Mouse (Mus musculus) granulocyte monocyte progenitor cell, adult 5-6 weeks (primary cell): ENCODE data around the gene Bcl2l12. TPM values are rescaled to one million over a fixed set of nuclear protein-coding genes. Genes with fewer than 3 reads are reported as not detected.

ENCODE experiments used
- ATAC-seq: replicated peaks from 2 replicates; pipeline ENCODE4 v1.8.0; 2016; ENCODE audit warnings: mild to moderate bottlenecking, moderate TSS enrichment, inconsistent platforms; ENCODE audit not compliant: poor library complexity, severe bottlenecking
- total RNA-seq, 2 experiments: library from RNA; stranded (forward) in 1 of 2; stranded (reverse) in 1 of 2; fragments of 200-712, 200-1000 nt in 1 of 2; fragments of >200 nt in 1 of 2; fragmentation: Nextera tagmentation in 1 of 2; gene quantifications; 2 replicates each; pipeline ENCODE4 v1.2.3; 2014 to 2017

Bcl2l12 gene
- total RNA-seq, 2 experiments from 2014 or later, result 19.4 to 32.9 TPM

DNA sequence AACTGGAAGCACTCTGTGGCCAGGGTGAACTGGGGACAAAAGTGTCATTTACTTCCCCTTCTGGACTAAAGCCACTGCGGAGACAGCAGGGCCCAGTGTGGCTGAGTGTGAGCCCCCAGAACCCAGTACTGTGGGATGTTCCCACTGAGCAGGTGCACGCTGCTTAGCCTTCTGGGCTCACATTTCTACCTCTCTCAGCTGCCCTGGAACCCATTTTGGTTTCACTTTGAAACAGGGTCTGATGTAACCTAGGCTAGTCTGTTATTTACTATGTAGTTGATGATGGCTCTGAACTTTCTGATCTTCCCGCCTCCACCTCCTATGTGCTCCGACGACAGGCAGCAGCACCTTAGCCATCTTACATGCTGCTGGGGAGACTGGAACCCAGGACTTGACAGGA lies 35.7 kb downstream of the Bcl2l12 start:
- ATAC-seq, result peak; percentile 63

DNA sequence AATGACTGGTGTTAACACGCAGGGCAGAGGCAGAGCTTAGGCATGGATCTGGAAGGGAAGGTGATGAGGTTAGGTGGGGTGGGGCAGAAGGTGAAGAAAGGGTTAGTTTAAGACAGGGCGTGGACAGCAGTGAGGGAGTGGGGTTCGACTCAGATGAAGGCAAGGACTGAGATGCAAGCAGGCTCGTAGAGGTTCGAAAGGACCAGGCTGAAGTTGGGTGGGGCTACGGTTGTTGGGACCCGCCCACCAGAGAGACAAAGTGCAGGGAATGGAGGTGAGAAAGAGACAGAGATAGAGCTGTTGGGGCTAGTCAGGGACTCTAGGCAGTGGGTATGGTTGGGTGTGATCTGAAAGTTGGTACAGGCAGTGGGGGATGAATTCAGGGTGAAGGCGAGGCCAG lies 36.2 kb downstream of the Bcl2l12 start:
- no peak for ATAC-seq

DNA sequence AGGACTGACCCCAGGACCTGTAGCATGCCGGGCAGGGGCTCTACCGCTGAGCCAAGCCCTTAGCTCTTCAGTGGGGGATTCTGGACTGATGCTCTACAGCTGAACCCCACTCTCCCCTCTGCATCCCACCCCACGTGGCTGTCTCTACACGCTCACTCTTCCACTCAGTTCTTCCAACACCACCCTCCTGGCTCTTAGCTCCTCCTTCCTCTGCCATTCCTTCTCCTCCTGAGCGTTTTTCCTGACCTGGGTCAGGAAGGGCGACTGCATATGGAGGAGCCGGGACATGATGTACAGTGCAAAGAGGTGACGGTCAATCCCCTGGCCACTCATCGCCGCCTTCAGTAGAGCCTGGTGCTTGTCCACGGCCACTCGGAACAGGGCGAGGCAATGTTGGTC lies 38.0 kb downstream of the Bcl2l12 start:
- ATAC-seq, result no peak

DNA sequence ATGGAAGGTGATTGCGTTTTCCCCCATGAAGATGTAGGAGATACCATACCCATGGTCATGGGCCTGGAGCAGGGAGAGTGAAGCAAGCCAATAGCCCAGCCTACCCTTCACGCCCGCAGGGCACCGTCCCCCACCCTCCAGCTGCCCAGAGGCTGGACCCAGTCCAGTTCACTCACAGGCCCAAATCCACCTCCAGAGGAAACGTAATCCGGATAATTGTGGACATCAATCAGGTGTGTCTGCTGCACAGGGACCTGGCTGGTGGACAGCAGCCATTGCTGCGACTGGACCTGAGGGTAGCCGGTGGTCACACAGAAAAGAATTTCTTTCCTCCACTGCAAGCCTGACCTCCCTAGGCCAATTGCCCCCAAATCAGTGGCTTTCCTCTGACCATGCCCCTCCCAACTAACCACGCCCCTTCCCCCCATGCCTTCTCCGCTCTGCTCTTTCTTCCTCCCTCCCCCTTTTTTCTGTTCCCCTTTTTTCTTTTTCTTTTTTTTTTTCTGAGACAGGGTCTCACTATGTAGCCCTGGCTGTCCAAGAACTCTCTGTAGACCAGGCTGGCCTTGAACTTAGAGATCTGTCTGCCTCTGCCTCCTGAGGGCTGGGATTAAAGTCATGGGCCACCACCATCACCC lies 38.5 kb downstream of the Bcl2l12 start:
- ATAC-seq, result peak; percentile 58

DNA sequence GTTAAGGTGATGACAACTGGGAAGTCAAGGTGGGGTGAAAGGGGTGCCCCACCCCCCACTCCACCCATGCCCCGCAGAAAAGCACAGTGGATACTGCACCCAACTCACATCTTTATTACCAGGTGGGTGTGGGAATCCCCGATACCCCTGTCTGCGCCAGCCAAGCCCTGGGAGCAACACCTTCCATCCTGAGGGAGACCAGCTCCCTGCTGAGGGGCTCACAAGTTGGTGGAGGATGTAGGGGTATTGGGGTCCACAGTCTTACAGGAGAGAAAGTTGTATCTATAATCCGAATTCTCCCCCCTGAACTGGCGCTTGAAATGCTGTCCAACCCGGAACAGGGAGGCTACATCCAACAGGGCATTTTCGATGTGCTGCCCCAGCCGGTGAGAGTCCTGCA lies 39.2 kb downstream of the Bcl2l12 start:
- no peak for ATAC-seq

DNA sequence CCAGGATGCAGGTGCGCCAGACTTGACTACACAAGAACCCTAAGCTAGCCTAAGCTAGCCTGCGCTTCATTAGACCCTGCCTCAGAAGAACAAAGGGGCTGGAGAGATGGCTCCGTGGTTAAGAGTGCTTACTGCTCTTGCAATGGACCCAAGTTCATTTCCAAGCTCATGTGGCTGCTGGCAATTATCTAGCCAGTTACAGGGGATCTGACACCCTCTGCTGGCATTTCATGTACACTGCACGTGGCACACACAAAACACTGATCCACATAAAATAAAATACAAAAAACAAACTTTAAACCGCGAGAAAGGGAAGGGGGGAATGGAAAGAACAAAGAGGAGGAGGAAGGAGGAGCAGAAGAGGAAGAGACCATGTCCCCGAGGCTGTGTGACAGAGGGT lies 40.3 kb downstream of the Bcl2l12 start:
- ATAC-seq, result peak; percentile 34; the same call in 1 of the 2 replicates

DNA sequence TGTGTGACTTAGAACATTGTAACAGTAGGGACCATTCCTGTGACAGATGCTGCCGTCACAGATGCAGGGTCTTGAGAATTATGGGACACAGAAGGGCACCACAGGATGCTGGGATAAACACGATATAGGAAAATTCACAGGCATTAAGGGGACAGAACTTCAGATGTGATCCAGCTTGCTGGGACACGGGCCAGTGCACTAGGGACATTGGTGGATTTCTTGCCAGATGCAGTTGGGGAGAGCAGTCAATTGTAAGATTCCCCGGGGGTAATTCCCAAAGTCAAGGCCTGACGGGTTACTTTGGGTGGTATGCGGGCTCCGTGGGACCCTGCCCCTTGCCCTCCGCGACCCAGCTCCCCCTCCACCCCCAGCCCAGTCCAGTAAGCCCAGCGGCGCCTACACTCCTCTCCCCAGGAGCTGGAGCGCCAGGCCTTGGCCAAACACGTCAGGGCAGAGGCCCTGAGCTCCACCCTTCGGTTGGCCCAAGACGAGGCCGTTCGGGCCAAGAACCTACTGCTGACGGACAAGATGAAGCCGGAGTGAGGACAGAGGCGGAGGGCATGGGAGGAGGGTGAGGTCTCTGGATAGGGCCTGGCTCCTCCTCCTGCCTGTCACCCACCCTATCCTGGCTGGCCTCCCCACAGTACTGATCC lies 41.2 kb downstream of the Bcl2l12 start:
- no peak for ATAC-seq

DNA sequence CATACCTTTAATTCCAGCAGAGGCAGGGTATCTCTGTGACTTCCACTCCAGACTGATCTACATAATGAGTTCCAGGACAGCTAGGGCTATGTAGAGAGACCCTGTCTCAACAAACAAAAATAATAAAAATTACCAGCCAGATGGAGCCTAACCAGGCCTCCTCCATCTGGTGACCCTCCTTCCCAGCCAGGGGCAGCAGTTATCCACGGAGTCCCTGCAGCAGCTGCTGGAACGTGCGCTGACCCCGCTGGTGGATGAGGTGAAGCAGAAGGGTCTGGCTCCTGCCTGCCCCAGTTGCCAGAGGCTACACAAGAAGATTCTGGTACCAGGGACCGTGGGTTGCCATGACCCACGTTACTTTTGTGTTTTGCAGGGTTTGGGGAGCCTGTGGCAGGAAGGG lies 42.2 kb downstream of the Bcl2l12 start:
- ATAC-seq, result no peak

DNA sequence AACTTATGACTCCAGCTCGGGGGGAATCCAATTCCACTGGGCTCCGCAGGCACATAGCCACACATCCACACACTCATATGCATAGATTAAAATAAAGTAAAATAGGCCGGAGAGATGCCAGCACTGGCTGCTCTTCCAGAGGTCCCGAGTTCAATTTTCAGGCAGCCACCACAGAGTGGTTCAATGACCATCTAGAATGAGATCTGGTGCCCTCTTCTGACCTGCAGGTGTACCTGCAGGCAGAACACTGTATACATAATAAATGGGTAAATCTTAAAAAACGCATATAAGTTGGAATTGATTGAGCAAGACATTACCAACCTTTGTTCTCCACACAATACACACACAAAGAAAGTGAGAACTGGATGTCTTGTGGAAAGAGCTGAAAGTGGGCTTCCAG lies 42.9 kb downstream of the Bcl2l12 start:
- ATAC-seq, result peak; percentile 10; the same call in 1 of the 2 replicates

DNA sequence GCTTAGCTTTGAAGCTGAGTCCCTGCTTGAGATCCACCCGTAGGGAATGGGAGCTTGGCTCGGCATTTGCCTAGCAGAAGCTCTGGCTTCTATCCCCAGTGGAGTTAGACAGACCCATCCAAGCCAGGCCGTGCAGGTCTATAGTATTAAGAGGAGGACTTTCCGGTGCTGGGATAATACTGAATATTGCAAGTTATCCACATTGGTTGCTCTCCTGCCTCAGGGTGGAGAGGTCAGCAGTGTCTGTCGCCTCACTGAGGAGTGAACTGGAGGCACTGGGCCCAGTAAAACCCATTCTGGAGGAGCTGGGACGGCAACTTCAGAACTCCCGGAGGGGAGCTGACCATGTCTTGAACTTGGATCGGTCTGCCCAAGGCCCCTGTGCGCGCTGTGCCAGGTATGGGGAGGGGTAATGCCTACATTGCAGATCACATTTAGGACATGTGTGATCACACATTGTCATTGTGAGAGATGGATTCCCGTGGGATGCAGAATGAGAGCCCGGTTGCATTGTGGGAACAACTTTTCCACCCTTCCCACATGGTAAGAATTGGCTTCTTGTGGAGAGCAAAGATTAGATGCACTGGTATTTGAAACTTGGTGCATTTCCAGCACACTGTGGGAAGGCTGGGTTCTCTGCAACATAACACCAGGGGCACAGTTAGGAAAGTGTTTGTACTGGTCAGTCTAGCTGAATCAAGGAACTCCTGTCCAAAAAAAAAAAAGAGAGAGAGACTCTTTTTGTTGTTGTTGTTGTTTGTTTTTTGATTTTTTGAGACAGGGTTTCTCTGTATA lies 44.2 kb downstream of the Bcl2l12 start:
- no peak for ATAC-seq

DNA sequence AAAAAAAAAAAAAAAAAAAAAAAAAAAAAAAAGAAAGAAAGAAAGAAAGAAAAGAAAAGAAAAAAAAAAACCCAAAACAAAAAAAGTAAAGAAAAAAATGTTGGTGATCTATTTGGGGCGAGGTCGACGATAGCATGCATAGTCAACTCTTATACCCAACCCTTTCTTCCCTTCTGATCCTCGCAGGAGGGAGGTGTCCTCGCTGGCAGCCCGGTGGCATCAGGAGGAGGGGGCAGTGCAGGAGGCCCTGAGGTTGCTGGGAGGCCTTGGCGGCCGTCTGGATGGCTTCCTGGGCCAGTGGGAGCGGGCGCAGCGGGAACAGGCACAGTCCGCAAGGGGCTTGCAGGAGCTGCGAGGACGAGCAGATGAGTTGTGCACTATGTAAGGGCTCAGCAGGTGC lies 45.0 kb downstream of the Bcl2l12 start:
- ATAC-seq, result no peak

DNA sequence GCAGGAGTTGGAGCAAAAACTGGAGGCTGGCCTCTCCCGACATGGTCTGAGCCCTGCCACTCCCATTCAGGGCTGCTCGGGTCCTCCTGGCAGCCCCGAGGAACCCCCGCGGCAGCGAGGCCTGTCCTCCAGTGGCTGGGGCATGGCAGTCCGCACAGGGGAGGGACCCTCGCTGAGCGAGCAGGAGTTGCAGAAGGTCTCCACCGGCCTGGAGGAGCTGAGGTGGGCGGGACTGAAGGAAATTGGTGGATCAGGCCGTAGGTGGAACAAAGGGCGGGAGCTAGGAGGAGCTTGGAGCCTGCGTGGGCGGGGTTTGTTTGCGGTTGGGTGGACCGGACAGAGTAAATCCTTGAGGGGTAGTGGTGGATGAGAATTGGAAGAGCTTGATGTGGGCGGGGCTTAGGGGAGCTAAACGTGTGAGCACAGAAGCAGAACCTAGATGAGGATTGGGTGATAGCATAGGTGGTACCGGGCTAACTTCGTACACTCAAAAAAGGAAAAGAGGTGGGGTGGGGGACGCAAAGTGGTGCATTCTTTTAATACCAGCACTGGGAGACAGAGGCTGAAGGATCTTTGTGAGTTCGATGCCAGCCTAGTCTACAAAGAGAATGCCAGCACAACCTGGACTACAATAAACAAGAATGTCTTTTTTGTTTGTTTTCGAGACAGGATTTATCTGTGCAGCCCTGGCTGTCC lies 45.8 kb downstream of the Bcl2l12 start:
- ATAC-seq, result peak; percentile 89

DNA sequence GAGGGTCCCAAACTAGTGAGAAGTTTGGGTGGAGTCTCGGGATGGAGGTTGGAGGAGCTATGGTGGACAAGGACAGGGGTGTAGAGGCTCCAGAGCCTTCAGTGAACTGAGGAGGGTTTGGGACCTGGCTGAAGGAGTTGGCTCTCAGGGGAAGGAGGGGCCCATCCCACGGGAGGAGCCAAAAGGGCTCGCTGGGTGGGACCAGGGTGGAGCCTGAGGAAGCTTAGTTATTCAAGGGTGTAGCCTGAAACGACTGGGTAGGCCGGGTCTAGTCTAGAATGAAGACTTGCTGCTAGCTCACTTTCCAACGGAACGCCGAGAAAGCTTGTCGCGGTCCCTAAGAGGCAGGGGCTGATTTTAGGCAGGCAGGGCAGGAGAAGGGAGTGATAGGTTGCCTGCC lies 46.6 kb downstream of the Bcl2l12 start:
- ATAC-seq, result peak; percentile 60

DNA sequence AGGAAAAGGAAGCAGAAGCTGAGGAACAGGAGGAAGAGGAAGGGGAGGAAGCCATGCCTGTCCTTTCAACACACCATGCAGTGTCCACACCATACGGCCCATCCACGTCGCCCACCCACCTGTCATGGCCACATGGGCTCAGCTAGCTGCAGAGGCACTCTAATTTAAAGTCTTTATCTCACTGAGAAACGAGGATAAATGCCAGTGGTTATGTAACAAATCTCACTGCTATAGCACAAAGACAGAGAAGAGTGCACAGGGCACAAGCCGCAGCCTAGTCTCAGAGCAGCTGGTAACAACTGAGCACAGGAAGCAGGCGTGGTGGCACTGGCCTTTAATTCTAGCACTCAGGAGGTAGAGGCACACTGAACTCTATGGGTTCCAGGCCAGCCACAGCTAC lies 48.6 kb downstream of the Bcl2l12 start:
- no peak for ATAC-seq

DNA sequence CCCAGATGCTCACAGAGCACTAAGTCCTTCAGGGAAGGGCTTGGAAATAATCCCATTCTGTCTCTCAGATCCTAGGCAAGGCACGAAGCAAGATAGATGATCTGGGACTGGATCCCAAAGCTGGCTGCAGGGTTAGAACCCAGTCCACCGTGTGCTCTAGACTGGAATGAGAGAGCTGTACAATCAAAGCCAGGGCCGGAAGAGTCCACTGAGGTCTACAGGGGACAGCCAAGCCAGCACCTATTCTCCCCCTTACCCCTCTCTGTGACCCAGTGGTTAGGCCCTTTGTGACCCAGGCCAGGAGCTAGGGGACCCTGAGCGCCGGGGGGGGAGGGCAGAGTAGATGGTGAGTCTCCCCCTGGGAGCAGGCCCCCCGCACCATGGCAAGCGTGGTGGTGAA lies 55.6 kb downstream of the Bcl2l12 start, which contains the start of gene Tsks:
TSS of gene Tsks (plus strand) at position 301 of the 400 bp plus-strand sequence.
- no peak for ATAC-seq

Other genes starting within 250 kb of the Bcl2l12 start
Only the 30 nearest of the 36 such genes appear.
- 81.8 and 83.0 TPM in 2 replicates for gene Nup62, start 182.6 kb downstream of the Bcl2l12 start, total RNA-seq (2014; fragmentation: Nextera tagmentation)
- gene Nup62, start 182.6 kb downstream of the Bcl2l12 start, total RNA-seq (2017), result 120 and 167 TPM in 2 replicates
- 1.2 TPM in 1 of 2 replicates, not detected in the other for gene Il4i1, start 182.3 kb downstream of the Bcl2l12 start, total RNA-seq (2014; fragmentation: Nextera tagmentation)
- gene Il4i1, start 182.3 kb downstream of the Bcl2l12 start, total RNA-seq (2017), result 0.15 and 0.22 TPM in 2 replicates
- gene Atf5, start 182.1 kb downstream of the Bcl2l12 start, total RNA-seq (2014; fragmentation: Nextera tagmentation), result 5.6 and 8.5 TPM in 2 replicates
- gene Atf5, start 182.1 kb downstream of the Bcl2l12 start, total RNA-seq (2017), result 3.8 and 6.8 TPM in 2 replicates
- 18.2 and 25.0 TPM in 2 replicates for gene Akt1s1, start 149.7 kb downstream of the Bcl2l12 start, total RNA-seq (2014; fragmentation: Nextera tagmentation)
- gene Akt1s1, start 149.7 kb downstream of the Bcl2l12 start, total RNA-seq (2017), result 22.8 and 26.5 TPM in 2 replicates
- gene Tbc1d17, start 149.6 kb downstream of the Bcl2l12 start, total RNA-seq (2014; fragmentation: Nextera tagmentation), result 18.1 and 22.6 TPM in 2 replicates
- gene Tbc1d17, start 149.6 kb downstream of the Bcl2l12 start, total RNA-seq (2017), result 15.5 and 19.3 TPM in 2 replicates
- gene Pnkp, start 141.6 kb downstream of the Bcl2l12 start, total RNA-seq (2014; fragmentation: Nextera tagmentation), result 61.3 and 65.7 TPM in 2 replicates
- 51.0 and 79.6 TPM in 2 replicates for gene Pnkp, start 141.6 kb downstream of the Bcl2l12 start, total RNA-seq (2017)
- gene Ptov1, start 128.9 kb downstream of the Bcl2l12 start, total RNA-seq (2014; fragmentation: Nextera tagmentation), result 67.0 and 95.4 TPM in 2 replicates
- gene Ptov1, start 128.9 kb downstream of the Bcl2l12 start, total RNA-seq (2017), result 24.4 and 32.1 TPM in 2 replicates
- 26.7 and 51.2 TPM in 2 replicates for gene Med25, start 106.0 kb downstream of the Bcl2l12 start, total RNA-seq (2014; fragmentation: Nextera tagmentation)
- gene Med25, start 106.0 kb downstream of the Bcl2l12 start, total RNA-seq (2017), result 9.2 and 15.6 TPM in 2 replicates
- gene Fuz, start 102.6 kb downstream of the Bcl2l12 start, total RNA-seq (2014; fragmentation: Nextera tagmentation), result 13.6 TPM in 2 replicates
- 16.5 and 18.0 TPM in 2 replicates for gene Fuz, start 102.6 kb downstream of the Bcl2l12 start, total RNA-seq (2017)
- 40.8 and 84.2 TPM in 2 replicates for gene Ap2a1, start 69.2 kb downstream of the Bcl2l12 start, total RNA-seq (2014; fragmentation: Nextera tagmentation)
- 28.6 and 30.1 TPM in 2 replicates for gene Ap2a1, start 69.2 kb downstream of the Bcl2l12 start, total RNA-seq (2017)
- gene Tsks, start 55.5 kb downstream of the Bcl2l12 start, total RNA-seq (2014; fragmentation: Nextera tagmentation), result not detected in 2 replicates
- gene Tsks, start 55.5 kb downstream of the Bcl2l12 start, total RNA-seq (2017), result 0.17 TPM in 1 of 2 replicates, not detected in the other
- gene Cpt1c, start 23.9 kb downstream of the Bcl2l12 start, total RNA-seq (2014; fragmentation: Nextera tagmentation), result not detected in 2 replicates
- not detected in 2 replicates for gene Cpt1c, start 23.9 kb downstream of the Bcl2l12 start, total RNA-seq (2017)
- 104 and 115 TPM in 2 replicates for gene Prmt1, start 12.1 kb downstream of the Bcl2l12 start, total RNA-seq (2014; fragmentation: Nextera tagmentation)
- 138 and 190 TPM in 2 replicates for gene Prmt1, start 12.1 kb downstream of the Bcl2l12 start, total RNA-seq (2017)
- 76.6 and 105 TPM in 2 replicates for gene Irf3, start 1.1 kb downstream of the Bcl2l12 start, total RNA-seq (2014; fragmentation: Nextera tagmentation)
- gene Irf3, start 1.1 kb downstream of the Bcl2l12 start, total RNA-seq (2017), result 87.5 and 88.9 TPM in 2 replicates
- 28.6 and 29.8 TPM in 2 replicates for gene Scaf1, start 17.7 kb upstream of the Bcl2l12 start, total RNA-seq (2014; fragmentation: Nextera tagmentation)
- gene Scaf1, start 17.7 kb upstream of the Bcl2l12 start, total RNA-seq (2017), result 15.7 and 17.8 TPM in 2 replicates
- 2.3 and 7.8 TPM in 2 replicates for gene Rras, start 19.2 kb upstream of the Bcl2l12 start, total RNA-seq (2014; fragmentation: Nextera tagmentation)
- 1.0 and 1.4 TPM in 2 replicates for gene Rras, start 19.2 kb upstream of the Bcl2l12 start, total RNA-seq (2017)
- gene Prr12, start 54.2 kb upstream of the Bcl2l12 start, total RNA-seq (2014; fragmentation: Nextera tagmentation), result 21.1 and 29.6 TPM in 2 replicates
- gene Prr12, start 54.2 kb upstream of the Bcl2l12 start, total RNA-seq (2017), result 1.7 and 4.1 TPM in 2 replicates
- gene Nosip, start 63.7 kb upstream of the Bcl2l12 start, total RNA-seq (2014; fragmentation: Nextera tagmentation), result 42.2 and 57.2 TPM in 2 replicates
- gene Nosip, start 63.7 kb upstream of the Bcl2l12 start, total RNA-seq (2017), result 49.4 and 63.1 TPM in 2 replicates
- gene Prrg2, start 64.0 kb upstream of the Bcl2l12 start, total RNA-seq (2014; fragmentation: Nextera tagmentation), result 6.8 and 9.4 TPM in 2 replicates
- gene Prrg2, start 64.0 kb upstream of the Bcl2l12 start, total RNA-seq (2017), result 4.8 and 5.3 TPM in 2 replicates
- gene Rcn3, start 93.5 kb upstream of the Bcl2l12 start, total RNA-seq (2014; fragmentation: Nextera tagmentation), result 2.2 and 11.6 TPM in 2 replicates
- gene Rcn3, start 93.5 kb upstream of the Bcl2l12 start, total RNA-seq (2017), result 4.1 and 7.0 TPM in 2 replicates
- gene Fcgrt, start 105.1 kb upstream of the Bcl2l12 start, total RNA-seq (2014; fragmentation: Nextera tagmentation), result 2.1 and 3.8 TPM in 2 replicates
- 2.7 and 3.6 TPM in 2 replicates for gene Fcgrt, start 105.1 kb upstream of the Bcl2l12 start, total RNA-seq (2017)
- 3,834 and 4,027 TPM in 2 replicates for gene Rps11, start 125.7 kb upstream of the Bcl2l12 start, total RNA-seq (2014; fragmentation: Nextera tagmentation)
- 963 and 1,110 TPM in 2 replicates for gene Rps11, start 125.7 kb upstream of the Bcl2l12 start, total RNA-seq (2017)
- 3,523 and 3,605 TPM in 2 replicates for gene Rpl13a, start 130.0 kb upstream of the Bcl2l12 start, total RNA-seq (2014; fragmentation: Nextera tagmentation)
- 3,792 and 4,750 TPM in 2 replicates for gene Rpl13a, start 130.0 kb upstream of the Bcl2l12 start, total RNA-seq (2017)
- not detected in 2 replicates for gene Gm45713, start 137.5 kb upstream of the Bcl2l12 start, total RNA-seq (2014; fragmentation: Nextera tagmentation)
- 0.10 and 0.13 TPM in 2 replicates for gene Gm45713, start 137.5 kb upstream of the Bcl2l12 start, total RNA-seq (2017)
- gene Flt3l, start 137.7 kb upstream of the Bcl2l12 start, total RNA-seq (2014; fragmentation: Nextera tagmentation), result 7.4 and 8.2 TPM in 2 replicates
- gene Flt3l, start 137.7 kb upstream of the Bcl2l12 start, total RNA-seq (2017), result 2.3 and 5.7 TPM in 2 replicates
- 74.2 and 91.6 TPM in 2 replicates for gene Pih1d1, start 155.6 kb upstream of the Bcl2l12 start, total RNA-seq (2014; fragmentation: Nextera tagmentation)
- gene Pih1d1, start 155.6 kb upstream of the Bcl2l12 start, total RNA-seq (2017), result 48.8 and 58.4 TPM in 2 replicates
- 53.4 and 59.8 TPM in 2 replicates for gene Aldh16a1, start 155.9 kb upstream of the Bcl2l12 start, total RNA-seq (2014; fragmentation: Nextera tagmentation)
- 31.2 and 42.5 TPM in 2 replicates for gene Aldh16a1, start 155.9 kb upstream of the Bcl2l12 start, total RNA-seq (2017)
- gene Slc17a7, start 165.2 kb upstream of the Bcl2l12 start, total RNA-seq (2014; fragmentation: Nextera tagmentation), result 0.17 TPM in 1 of 2 replicates, not detected in the other
- gene Slc17a7, start 165.2 kb upstream of the Bcl2l12 start, total RNA-seq (2017), result not detected in 2 replicates
- not detected in 2 replicates for gene Gfy, start 180.9 kb upstream of the Bcl2l12 start, total RNA-seq (2014; fragmentation: Nextera tagmentation)
- gene Gfy, start 180.9 kb upstream of the Bcl2l12 start, total RNA-seq (2017), result not detected in 2 replicates
- not detected in 2 replicates for gene Pth2, start 182.3 kb upstream of the Bcl2l12 start, total RNA-seq (2014; fragmentation: Nextera tagmentation)
- not detected in 2 replicates for gene Pth2, start 182.3 kb upstream of the Bcl2l12 start, total RNA-seq (2017)